Mouse (Mus musculus): ENCODE measurements around the gene Eif6. TPM values are rescaled to one million over a fixed set of nuclear protein-coding genes. Genes with fewer than 3 reads are reported as not detected.
A peak's percentile ranks its signal among the peaks of the same experiment; 100 is the strongest.

The Eif6 gene
- polyA plus RNA-seq, 1 experiment from 2014 or later: 261 TPM

DNA sequence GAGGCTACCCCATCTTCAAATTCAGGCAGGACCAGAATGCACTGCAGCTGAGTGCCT is 7.5 kb downstream of the Eif6 start, which contains the start of gene BC029722:
BC029722 (minus strand) TSS at position 35 of the 57 bp plus-strand sequence.
- peak within 1 kb of the TSS; percentile 89 for H3K27ac ChIP-seq
- no peaks in the 10 kb centered on the region for H3K27me3 ChIP-seq (ENCODE audit: insufficient read depth, poor library complexity, severe bottlenecking)
- no peaks in the 10 kb centered on the region for H3K9me3 ChIP-seq
- peaks cover 40% of the 10 kb centered on the region for H3K4me1 ChIP-seq (replicated peaks)
- no peak for DNase-seq (ENCODE audit: low spot score)
- peaks cover 48% of the 10 kb centered on the region for H3K36me3 ChIP-seq
- peak within 1 kb of the TSS; percentile 73 for H3K4me3 ChIP-seq

DNA sequence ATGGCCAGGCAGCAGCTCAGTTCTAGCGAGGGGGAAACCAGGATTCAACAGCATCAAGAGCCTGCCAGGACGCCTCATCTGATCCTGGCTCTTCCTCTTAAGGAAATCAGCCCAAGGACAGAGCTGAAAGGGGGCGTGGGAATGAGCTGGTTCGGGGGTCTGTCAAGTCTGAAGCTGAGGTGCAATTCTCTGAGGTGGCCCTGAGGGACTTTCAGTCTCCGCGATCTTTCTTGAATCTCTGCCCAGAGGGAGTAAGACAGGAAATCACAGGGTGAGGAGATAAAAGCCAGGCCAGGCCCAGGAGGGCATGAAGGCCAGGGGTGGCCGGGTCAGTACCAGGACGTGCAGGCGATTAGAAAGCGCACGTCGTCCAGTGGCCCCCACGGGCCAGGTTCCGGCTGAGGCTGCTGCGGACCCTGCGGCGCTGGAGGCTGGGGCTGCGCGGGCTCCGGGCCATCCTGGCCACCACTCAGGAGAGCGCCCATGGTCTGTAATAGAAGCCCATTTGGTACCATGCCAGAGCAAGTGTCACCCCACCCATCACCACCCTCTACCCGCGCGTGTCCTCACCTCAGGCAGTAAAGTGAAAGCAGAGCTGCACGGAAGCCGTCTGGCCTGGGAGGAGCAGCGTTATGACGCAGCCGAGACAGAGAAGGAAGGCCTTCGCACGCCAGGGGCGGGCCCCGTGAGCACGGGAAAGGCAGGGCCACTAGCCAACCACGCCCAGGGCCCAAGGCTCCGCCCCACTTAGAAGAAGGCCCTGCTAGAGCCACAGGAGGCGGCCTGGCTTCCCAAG is 7.9 kb downstream of the Eif6 start:
- peak overlapping the region; percentile 73 for H3K4me3 ChIP-seq
- H3K9me3 ChIP-seq: no peaks in the 10 kb centered on the region
- peak; percentile 91 for DNase-seq (ENCODE audit: low spot score)
- WGBS: 3% methylated on average over 37 of the region's 37 CpGs
- peaks cover 44% of the 10 kb centered on the region for H3K36me3 ChIP-seq
- H3K4me1 ChIP-seq (replicated peaks): peaks cover 44% of the 10 kb centered on the region
- peak overlapping the region; percentile 89 for H3K27ac ChIP-seq
- no peaks in the 10 kb centered on the region for H3K27me3 ChIP-seq (ENCODE audit: insufficient read depth, poor library complexity, severe bottlenecking)

- Histone ChIP-seq H3K27me3 (ENCODE audit: insufficient read depth, poor library complexity, severe bottlenecking) (no peaks in the 10 kb centered on the region), H3K9me3 (no peaks in the 10 kb centered on the region), H3K36me3 (peaks cover 32% of the 10 kb centered on the region), H3K27ac (no peak overlapping the region), H3K4me3 (peak overlapping the region; percentile 73), H3K4me1 (replicated peaks) (peaks cover 44% of the 10 kb centered on the region)
- 80% methylated on average over 10 of the region's 10 CpGs for WGBS
- DNase-seq (ENCODE audit: low spot score): no peak
Measured at GRCm38 (mm10) chr2:155817301-155818245, 9.2 kb downstream of the Eif6 start.

GRCm38 (mm10) chr2:155816179-155816578 is 10.5 kb downstream of the Eif6 start:
- DNase-seq (ENCODE audit: low spot score): no peak
- 100% methylated on average over 1 of the region's 1 CpGs for WGBS
- Histone ChIP-seq H3K27ac (no peak overlapping the region), H3K4me3 (no peak overlapping the region), H3K27me3 (ENCODE audit: insufficient read depth, poor library complexity, severe bottlenecking) (no peaks in the 10 kb centered on the region), H3K4me1 (replicated peaks) (peaks cover 44% of the 10 kb centered on the region), H3K9me3 (no peaks in the 10 kb centered on the region), H3K36me3 (peaks cover 19% of the 10 kb centered on the region)

GRCm38 (mm10) chr2:155814829-155815228 is 11.9 kb downstream of the Eif6 start:
- Histone ChIP-seq H3K9me3 (no peaks in the 10 kb centered on the region), H3K27ac (no peak overlapping the region), H3K27me3 (ENCODE audit: insufficient read depth, poor library complexity, severe bottlenecking) (no peaks in the 10 kb centered on the region), H3K36me3 (peaks cover 6% of the 10 kb centered on the region), H3K4me3 (no peak overlapping the region), H3K4me1 (replicated peaks) (peaks cover 41% of the 10 kb centered on the region)
- no peak for DNase-seq (ENCODE audit: low spot score)
- whole genome bisulfite sequencing: 34% methylated on average over 5 of the region's 5 CpGs

GRCm38 (mm10) chr2:155812637-155813036 is 14.1 kb downstream of the Eif6 start:
- H3K4me3 ChIP-seq: no peak overlapping the region
- 87% methylated on average over 4 of the region's 4 CpGs for WGBS
- H3K9me3 ChIP-seq: no peaks in the 10 kb centered on the region
- no peaks in the 10 kb centered on the region for H3K36me3 ChIP-seq
- H3K27ac ChIP-seq: no peak overlapping the region
- H3K4me1 ChIP-seq (replicated peaks): peaks cover 19% of the 10 kb centered on the region
- DNase-seq (ENCODE audit: low spot score): no peak
- no peaks in the 10 kb centered on the region for H3K27me3 ChIP-seq (ENCODE audit: insufficient read depth, poor library complexity, severe bottlenecking)

DNA sequence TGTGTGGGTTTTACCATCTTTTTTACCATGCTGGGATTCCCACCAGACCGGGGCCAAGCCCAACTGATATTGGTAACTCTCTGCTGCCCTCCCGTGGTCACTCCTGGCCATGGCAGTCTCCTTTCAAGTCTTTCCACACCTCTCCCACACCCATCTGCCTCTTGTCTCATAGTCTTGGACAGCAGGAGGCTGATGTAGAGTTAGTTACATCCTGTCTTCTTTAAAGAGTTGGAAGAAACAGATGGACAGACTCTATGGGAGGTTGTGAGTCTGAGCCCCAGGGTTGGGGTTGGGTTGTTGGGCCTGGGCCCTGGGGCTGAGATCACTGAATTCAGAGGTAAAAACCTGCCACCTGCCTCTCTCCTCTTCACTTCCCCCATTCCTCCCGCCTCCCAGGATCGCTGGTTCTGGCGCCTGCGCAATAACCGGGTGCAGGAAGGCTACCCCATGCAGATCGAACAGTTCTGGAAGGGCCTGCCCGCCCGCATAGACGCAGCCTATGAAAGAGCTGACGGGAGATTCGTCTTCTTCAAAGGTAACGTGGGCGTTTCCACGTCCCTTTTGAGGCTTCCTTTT is 14.8 kb downstream of the Eif6 start:
- WGBS: 43% methylated on average over 16 of the region's 16 CpGs
- peak; percentile 79 for DNase-seq (ENCODE audit: low spot score)
- H3K4me1 ChIP-seq (replicated peaks): peaks cover 13% of the 10 kb centered on the region; the same call in 1 of the 2 replicates

GRCm38 (mm10) chr2:155809620-155810019 is 17.1 kb downstream of the Eif6 start:
- no peak overlapping the region for H3K4me3 ChIP-seq
- no peaks in the 10 kb centered on the region for H3K9me3 ChIP-seq
- peaks cover 7% of the 10 kb centered on the region; the same call in 1 of the 2 replicates for H3K4me1 ChIP-seq (replicated peaks)
- no peak for DNase-seq (ENCODE audit: low spot score)
- no peak overlapping the region for H3K27ac ChIP-seq
- H3K36me3 ChIP-seq: no peaks in the 10 kb centered on the region
- H3K27me3 ChIP-seq (ENCODE audit: insufficient read depth, poor library complexity, severe bottlenecking): no peaks in the 10 kb centered on the region
- WGBS: 88% methylated on average over 4 of the region's 4 CpGs

More for the DNA sequence above, 14.8 kb downstream of the Eif6 start:
- Histone ChIP-seq H3K4me3 (no peak overlapping the region), H3K27me3 (ENCODE audit: insufficient read depth, poor library complexity, severe bottlenecking) (no peaks in the 10 kb centered on the region), H3K9me3 (no peaks in the 10 kb centered on the region), H3K36me3 (no peaks in the 10 kb centered on the region), H3K27ac (no peak overlapping the region)

GRCm38 (mm10) chr2:155807408-155807807 is 19.3 kb downstream of the Eif6 start:
- Histone ChIP-seq H3K27ac (no peak overlapping the region), H3K36me3 (no peaks in the 10 kb centered on the region), H3K4me3 (no peak overlapping the region), H3K27me3 (ENCODE audit: insufficient read depth, poor library complexity, severe bottlenecking) (no peaks in the 10 kb centered on the region; the same call in 1 of the 2 replicates), H3K4me1 (replicated peaks) (peaks cover 2% of the 10 kb centered on the region; the same call in 1 of the 2 replicates), H3K9me3 (no peaks in the 10 kb centered on the region)
- no peak for DNase-seq (ENCODE audit: low spot score)
- 83% methylated on average over 4 of the region's 4 CpGs for WGBS

GRCm38 (mm10) chr2:155806548-155806947 is 20.2 kb downstream of the Eif6 start:
- Histone ChIP-seq H3K4me3 (no peak overlapping the region), H3K9me3 (no peaks in the 10 kb centered on the region), H3K27ac (no peak overlapping the region), H3K27me3 (ENCODE audit: insufficient read depth, poor library complexity, severe bottlenecking) (no peaks in the 10 kb centered on the region; the same call in 1 of the 2 replicates), H3K36me3 (no peaks in the 10 kb centered on the region), H3K4me1 (replicated peaks) (0 out of 2 replicates have a peak, but pooled peaks cover 2% of the 10 kb centered on the region)
- DNase-seq (ENCODE audit: low spot score): no peak
- 76% methylated on average over 5 of the region's 5 CpGs for WGBS

GRCm38 (mm10) chr2:155805925-155806255 is 20.8 kb downstream of the Eif6 start:
- H3K27me3 ChIP-seq (ENCODE audit: insufficient read depth, poor library complexity, severe bottlenecking): no peaks in the 10 kb centered on the region; the same call in 1 of the 2 replicates
- no peak overlapping the region for H3K4me3 ChIP-seq
- DNase-seq (ENCODE audit: low spot score): no peak
- 0 out of 2 replicates have a peak, but pooled peaks cover 2% of the 10 kb centered on the region for H3K4me1 ChIP-seq (replicated peaks)
- no peaks in the 10 kb centered on the region for H3K36me3 ChIP-seq
- 80% methylated on average over 6 of the region's 6 CpGs for WGBS
- H3K27ac ChIP-seq: no peak overlapping the region
- no peaks in the 10 kb centered on the region for H3K9me3 ChIP-seq

GRCm38 (mm10) chr2:155805231-155805924 is 21.3 kb downstream of the Eif6 start:
- Histone ChIP-seq H3K4me3 (no peak overlapping the region), H3K27ac (no peak overlapping the region), H3K9me3 (no peaks in the 10 kb centered on the region), H3K36me3 (no peaks in the 10 kb centered on the region), H3K27me3 (ENCODE audit: insufficient read depth, poor library complexity, severe bottlenecking) (no peaks in the 10 kb centered on the region; the same call in 1 of the 2 replicates), H3K4me1 (replicated peaks) (0 out of 2 replicates have a peak, but pooled peaks cover 2% of the 10 kb centered on the region)
- WGBS: 68% methylated on average over 6 of the region's 6 CpGs
- DNase-seq (ENCODE audit: low spot score): no peak
